Mouse (Mus musculus) neural tube, embryonic 12.5 days (tissue): ENCODE results near the gene Ltbp1. TPM values are rescaled to one million over a fixed set of nuclear protein-coding genes. Genes with fewer than 3 reads are reported as not detected.
A peak's percentile ranks its signal among the peaks of the same experiment; 100 is the strongest.

Experiments
- ATAC-seq: fragments of 200-750 bp; cut with Nextera tagmentation; 2 replicates; pipeline ENCODE4 v1.8.0; 2017; ENCODE audit warnings: low read depth, mild to moderate bottlenecking, moderate TSS enrichment, moderate library complexity; ENCODE audit not compliant: low FRiP score
- H3K27ac ChIP-seq: fragments of 300-500 bp; sonication (generic); 2 replicates; pipeline ENCODE4 v1.5.1; 2016
- H3K27me3 ChIP-seq: fragments of 300-500 bp; sonication (generic); replicated peaks from 2 replicates; pipeline ENCODE4 v1.6.1; 2016; ENCODE audit warnings: mild to moderate bottlenecking
- H3K36me3 ChIP-seq: fragments of 300-500 bp; sonication (generic); 2 replicates; pipeline ENCODE4 v1.6.1; 2016; ENCODE audit warnings: mild to moderate bottlenecking
- H3K4me1 ChIP-seq: fragments of 300-500 bp; sonication (generic); 2 replicates; pipeline ENCODE4 v1.6.1; 2016
- H3K4me2 ChIP-seq: fragments of 300-500 bp; sonication (generic); replicated peaks from 2 replicates; pipeline ENCODE4 v1.6.1; 2016; ENCODE audit warnings: mild to moderate bottlenecking
- H3K4me3 ChIP-seq: fragments of 300-500 bp; sonication (generic); 2 replicates; pipeline ENCODE4 v1.5.1; 2016
- H3K9ac ChIP-seq: fragments of 300-500 bp; sonication (generic); 2 replicates; pipeline ENCODE4 v1.6.1; 2016; ENCODE audit warnings: mild to moderate bottlenecking
- H3K9me3 ChIP-seq: fragments of 300-500 bp; sonication (generic); 2 replicates; pipeline ENCODE4 v1.6.1; 2016; ENCODE audit warnings: mild to moderate bottlenecking
- WGBS: fragments of 180-500 bp; shearing (Covaris S2); methylation state at CpG from one replicate; pipeline ENCODE4 v1.1.7; 2016; 5-methylcytosine and 5-hydroxymethylcytosine counted together
- polyA plus RNA-seq: library from polyadenylated mRNA; unstranded; fragments of >200 nt; fragmentation: Nextera tagmentation; extraction: Ambion mirVana; gene quantifications from 2 replicates; pipeline ENCODE4 v1.2.1, GENCODE M21; 2016

Ltbp1 gene
- polyA plus RNA-seq, result 7.2 and 7.3 TPM in 2 replicates

- H3K9ac ChIP-seq, result peak within 1 kb of the TSS; percentile 75
- 1% methylated on average over 27 of the region's 27 CpGs for WGBS
- H3K9me3 ChIP-seq, result no peaks in the 10 kb centered on the region
- ATAC-seq, result peak; percentile 78
- no peaks in the 10 kb centered on the region for H3K36me3 ChIP-seq
- H3K4me2 ChIP-seq, result peak within 1 kb of the TSS; percentile 99
- H3K27ac ChIP-seq, result peak within 1 kb of the TSS; percentile 20; the same call in 1 of the 2 replicates
- H3K4me3 ChIP-seq, result peak within 1 kb of the TSS; percentile 60
- H3K4me1 ChIP-seq, result peaks cover 10% of the 10 kb centered on the region
- 0 out of 2 replicates have a peak, but pooled peaks cover 3% of the 10 kb centered on the region for H3K27me3 ChIP-seq
These were observed at the start of gene Ltbp1 for GRCm38 (mm10) chr17:75005281-75005684. Gene Ltbp1, plus strand, starts transcription at chr17:75005568.

- 32% methylated on average over 6 of the region's 6 CpGs for WGBS
- H3K4me2 ChIP-seq, result no peak overlapping the region
- H3K27ac ChIP-seq, result no peak overlapping the region
- no peak overlapping the region for H3K4me3 ChIP-seq
- no peaks in the 10 kb centered on the region for H3K36me3 ChIP-seq
- peaks cover 4% of the 10 kb centered on the region for H3K4me1 ChIP-seq
- H3K27me3 ChIP-seq, result no peaks in the 10 kb centered on the region
- ATAC-seq, result no peak
- H3K9ac ChIP-seq, result no peak overlapping the region
- no peaks in the 10 kb centered on the region for H3K9me3 ChIP-seq
These were observed 45.7 kb upstream of the Ltbp1 start for GRCm38 (mm10) chr17:74959481-74960245.

DNA sequence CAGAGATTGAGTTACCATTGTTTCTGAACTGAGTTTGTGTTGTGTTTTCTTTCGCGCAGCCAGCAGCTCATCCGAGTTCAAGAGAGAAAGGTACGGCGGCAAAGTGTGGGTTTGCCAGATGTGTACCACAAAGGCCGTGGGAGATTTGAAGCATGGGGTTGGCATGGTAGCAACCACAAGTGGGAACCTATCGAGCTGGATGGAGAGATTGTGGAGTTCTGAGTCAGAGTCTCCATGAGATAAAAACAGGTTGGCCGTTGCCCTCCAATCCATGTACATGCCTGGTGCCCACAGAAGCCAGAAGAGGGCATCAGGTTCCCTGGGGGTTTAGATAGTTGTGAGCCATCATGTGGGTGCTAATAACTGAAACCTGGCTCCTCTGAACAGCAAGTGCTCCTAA lies 42.1 kb upstream of the Ltbp1 start:
- no peak overlapping the region for H3K4me3 ChIP-seq
- no peak overlapping the region for H3K27ac ChIP-seq
- 94% methylated on average over 8 of the region's 8 CpGs for WGBS
- H3K36me3 ChIP-seq, result no peaks in the 10 kb centered on the region
- no peak for ATAC-seq
- no peak overlapping the region for H3K9ac ChIP-seq
- H3K27me3 ChIP-seq, result no peaks in the 10 kb centered on the region
- H3K9me3 ChIP-seq, result no peaks in the 10 kb centered on the region
- H3K4me1 ChIP-seq, result peaks cover 4% of the 10 kb centered on the region
- H3K4me2 ChIP-seq, result no peak overlapping the region

GRCm38 (mm10) chr17:74963861-74964260 lies 41.5 kb upstream of the Ltbp1 start:
- Histone ChIP-seq H3K9me3 (no peaks in the 10 kb centered on the region), H3K4me1 (peaks cover 6% of the 10 kb centered on the region), H3K36me3 (no peaks in the 10 kb centered on the region), H3K4me3 (no peak overlapping the region), H3K27ac (no peak overlapping the region), H3K9ac (no peak overlapping the region), H3K27me3 (no peaks in the 10 kb centered on the region), H3K4me2 (no peak overlapping the region)
- no peak for ATAC-seq
- 85% methylated on average over 3 of the region's 3 CpGs for WGBS

- no peak overlapping the region for H3K27ac ChIP-seq
- no peak for ATAC-seq
These were observed 38.0 kb upstream of the Ltbp1 start for GRCm38 (mm10) chr17:74967298-74967848.

DNA sequence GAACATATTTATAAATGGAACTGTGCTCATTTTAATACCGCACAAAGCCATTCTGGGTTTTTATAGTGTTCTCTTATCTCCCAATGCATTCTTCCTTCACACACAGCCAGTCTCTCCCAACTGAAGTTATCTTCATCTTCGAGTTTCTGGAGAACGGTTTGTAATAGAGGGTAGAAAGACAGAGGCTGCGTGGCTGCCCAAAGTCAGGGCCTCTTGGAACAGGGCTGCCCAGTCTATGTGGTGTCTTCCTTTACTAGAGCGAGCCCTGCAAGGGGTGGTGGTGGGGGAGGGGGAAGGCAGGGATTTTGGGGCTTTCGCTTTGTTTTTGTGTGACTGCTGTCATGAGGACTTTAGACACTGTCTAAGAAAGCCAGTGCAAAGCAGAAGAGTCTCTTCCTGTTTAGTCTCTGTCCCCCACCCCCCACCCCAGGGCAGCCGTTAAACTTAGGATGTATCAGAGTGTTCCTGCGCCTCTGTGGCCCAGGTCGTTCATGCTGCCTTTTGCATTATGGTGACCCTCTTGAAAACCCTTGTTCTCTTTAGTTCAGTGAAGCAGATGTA lies 37.1 kb upstream of the Ltbp1 start:
- 58% methylated on average over 9 of the region's 9 CpGs for WGBS
- no peak for ATAC-seq

More at GRCm38 (mm10) chr17:74967298-74967848, 38.0 kb upstream of the Ltbp1 start:
- no peak overlapping the region for H3K4me2 ChIP-seq
- H3K9me3 ChIP-seq, result no peaks in the 10 kb centered on the region
- H3K9ac ChIP-seq, result no peak overlapping the region
- 12% methylated on average over 7 of the region's 7 CpGs for WGBS
- H3K27me3 ChIP-seq, result no peaks in the 10 kb centered on the region
- H3K4me1 ChIP-seq, result peaks cover 4% of the 10 kb centered on the region; the same call in 1 of the 2 replicates
- H3K4me3 ChIP-seq, result no peak overlapping the region
- no peaks in the 10 kb centered on the region for H3K36me3 ChIP-seq

DNA sequence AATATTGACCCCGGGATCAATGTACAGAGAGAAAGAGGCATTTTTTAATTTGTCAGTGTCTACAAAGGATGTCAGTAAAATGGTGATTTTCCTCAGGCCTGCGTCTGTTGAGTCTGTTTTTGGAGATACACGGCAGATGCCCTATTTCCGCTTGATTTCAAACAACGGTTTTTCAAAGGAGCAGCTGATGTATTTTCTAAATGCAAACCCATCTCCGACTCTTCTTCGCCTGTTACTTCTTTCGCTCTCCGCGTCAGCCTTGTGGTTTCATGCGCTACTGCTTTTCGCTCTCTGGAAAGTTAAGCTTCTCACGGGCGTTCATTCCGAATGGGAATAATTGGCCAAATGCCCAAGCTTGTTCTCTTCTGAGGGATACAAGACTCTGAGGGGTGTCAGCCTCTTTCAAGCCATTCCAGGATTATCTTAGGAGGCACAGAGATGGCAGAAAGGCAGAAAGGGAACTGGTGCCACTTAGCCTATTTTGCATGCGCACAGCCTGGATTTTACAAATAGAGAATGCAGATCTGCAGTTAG lies 36.6 kb upstream of the Ltbp1 start:
- Histone ChIP-seq H3K4me2 (no peak overlapping the region), H3K4me1 (peaks cover 4% of the 10 kb centered on the region; the same call in 1 of the 2 replicates), H3K36me3 (no peaks in the 10 kb centered on the region), H3K4me3 (no peak overlapping the region), H3K9ac (no peak overlapping the region), H3K27ac (no peak overlapping the region), H3K27me3 (no peaks in the 10 kb centered on the region), H3K9me3 (no peaks in the 10 kb centered on the region)
- no peak for ATAC-seq
- WGBS, result 66% methylated on average over 16 of the region's 16 CpGs

More for the DNA sequence above, 37.1 kb upstream of the Ltbp1 start:
- Histone ChIP-seq H3K27ac (no peak overlapping the region), H3K9ac (no peak overlapping the region), H3K9me3 (no peaks in the 10 kb centered on the region), H3K4me1 (peaks cover 4% of the 10 kb centered on the region; the same call in 1 of the 2 replicates), H3K4me2 (no peak overlapping the region; the same call in 1 of the 2 replicates), H3K4me3 (no peak overlapping the region), H3K36me3 (no peaks in the 10 kb centered on the region), H3K27me3 (no peaks in the 10 kb centered on the region)

DNA sequence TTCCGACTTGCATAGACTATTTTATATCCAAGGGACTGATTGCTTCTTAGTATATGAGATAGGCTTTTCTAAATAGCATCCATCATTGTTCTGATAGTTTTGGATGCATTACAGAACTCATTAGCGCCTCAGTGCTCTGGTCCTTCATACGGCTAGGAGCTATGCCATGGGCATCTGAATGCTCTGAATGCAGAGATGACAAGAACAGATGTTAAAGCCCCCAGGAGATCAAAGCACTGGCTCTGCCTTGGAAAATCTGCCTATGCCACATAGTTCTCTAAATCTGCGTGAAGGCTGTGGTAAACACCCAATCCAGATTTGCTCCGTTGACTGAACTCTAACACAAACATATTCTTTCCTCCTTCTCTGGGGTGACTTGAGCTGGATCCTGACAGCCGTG lies 30.2 kb upstream of the Ltbp1 start:
- WGBS, result 66% methylated on average over 6 of the region's 6 CpGs
- H3K4me2 ChIP-seq, result no peak overlapping the region
- no peak overlapping the region for H3K27ac ChIP-seq
- ATAC-seq, result no peak
- no peaks in the 10 kb centered on the region for H3K9me3 ChIP-seq
- no peaks in the 10 kb centered on the region for H3K27me3 ChIP-seq
- H3K36me3 ChIP-seq, result no peaks in the 10 kb centered on the region
- H3K4me3 ChIP-seq, result no peak overlapping the region
- H3K9ac ChIP-seq, result no peak overlapping the region
- H3K4me1 ChIP-seq, result 0 out of 2 replicates have a peak, but pooled peaks cover 3% of the 10 kb centered on the region

DNA sequence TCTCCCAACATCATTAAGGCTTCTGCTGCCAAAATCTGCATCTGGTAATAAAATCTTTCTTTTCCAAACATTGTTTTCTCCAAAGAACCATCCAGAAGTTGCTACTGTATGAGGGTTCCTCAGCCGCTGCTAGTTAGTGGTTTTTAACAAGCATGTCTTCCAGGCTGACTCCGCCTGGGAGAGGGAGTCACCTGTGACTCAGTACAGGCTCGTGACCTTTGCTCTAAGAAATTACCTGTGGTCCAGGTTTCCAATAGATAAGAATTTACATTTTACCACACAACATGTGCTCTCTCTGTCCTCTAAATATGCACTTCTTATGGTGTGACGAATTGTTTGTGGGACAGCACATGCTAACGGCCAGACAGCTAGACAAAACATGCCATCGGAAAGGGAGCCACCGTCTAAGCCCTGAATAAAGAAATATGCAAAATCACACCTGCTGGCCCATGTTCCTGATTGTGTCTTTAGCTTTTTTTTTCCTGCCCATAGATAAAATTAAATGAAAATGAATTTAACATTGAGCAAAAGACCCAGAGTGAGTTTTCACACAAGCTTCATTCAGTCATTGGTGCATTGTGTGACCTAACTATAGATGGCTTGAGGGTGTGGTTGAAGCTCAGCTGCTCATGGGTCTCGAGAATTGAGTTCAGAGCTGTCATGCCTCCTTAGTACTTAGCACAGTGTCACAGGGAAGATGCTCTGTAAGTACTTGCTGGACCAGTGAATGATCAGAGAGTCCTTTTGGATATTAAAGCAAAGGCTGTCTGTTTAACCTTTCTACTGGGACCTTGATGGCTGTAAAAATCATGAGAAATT lies 29.0 kb upstream of the Ltbp1 start:
- H3K27me3 ChIP-seq, result no peaks in the 10 kb centered on the region
- no peak overlapping the region for H3K4me2 ChIP-seq
- H3K9me3 ChIP-seq, result no peaks in the 10 kb centered on the region
- H3K36me3 ChIP-seq, result no peaks in the 10 kb centered on the region
- ATAC-seq, result no peak
- H3K4me1 ChIP-seq, result 0 out of 2 replicates have a peak, but pooled peaks cover 3% of the 10 kb centered on the region
- H3K9ac ChIP-seq, result no peak overlapping the region
- H3K4me3 ChIP-seq, result no peak overlapping the region
- no peak overlapping the region for H3K27ac ChIP-seq
- 68% methylated on average over 8 of the region's 8 CpGs for WGBS

DNA sequence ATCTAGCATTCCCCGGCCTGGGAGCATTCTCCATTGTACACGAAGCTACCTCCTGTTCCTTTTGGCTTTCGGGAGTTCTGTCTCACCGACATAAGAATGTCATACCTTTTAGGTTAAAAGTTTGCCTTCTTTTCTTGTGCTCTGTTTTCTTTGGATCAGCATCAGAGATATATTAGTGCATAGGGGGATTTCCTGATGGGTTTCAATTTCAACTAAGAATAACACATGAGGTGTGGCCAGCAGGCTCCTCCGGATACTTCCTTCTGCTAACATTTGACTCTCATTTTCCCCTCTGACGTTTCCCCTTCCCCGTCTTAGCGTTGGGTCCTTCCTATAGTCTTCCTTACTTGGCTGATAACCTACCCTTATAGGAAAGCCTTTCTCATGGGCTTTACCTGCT lies 25.6 kb upstream of the Ltbp1 start:
- no peaks in the 10 kb centered on the region for H3K36me3 ChIP-seq
- H3K4me2 ChIP-seq, result no peak overlapping the region
- H3K4me3 ChIP-seq, result no peak overlapping the region
- no peak overlapping the region for H3K27ac ChIP-seq
- WGBS, result 87% methylated on average over 8 of the region's 8 CpGs
- H3K9ac ChIP-seq, result no peak overlapping the region
- ATAC-seq, result no peak
- H3K4me1 ChIP-seq, result 0 out of 2 replicates have a peak, but pooled peaks cover 3% of the 10 kb centered on the region
- H3K9me3 ChIP-seq, result no peaks in the 10 kb centered on the region
- H3K27me3 ChIP-seq, result no peaks in the 10 kb centered on the region

DNA sequence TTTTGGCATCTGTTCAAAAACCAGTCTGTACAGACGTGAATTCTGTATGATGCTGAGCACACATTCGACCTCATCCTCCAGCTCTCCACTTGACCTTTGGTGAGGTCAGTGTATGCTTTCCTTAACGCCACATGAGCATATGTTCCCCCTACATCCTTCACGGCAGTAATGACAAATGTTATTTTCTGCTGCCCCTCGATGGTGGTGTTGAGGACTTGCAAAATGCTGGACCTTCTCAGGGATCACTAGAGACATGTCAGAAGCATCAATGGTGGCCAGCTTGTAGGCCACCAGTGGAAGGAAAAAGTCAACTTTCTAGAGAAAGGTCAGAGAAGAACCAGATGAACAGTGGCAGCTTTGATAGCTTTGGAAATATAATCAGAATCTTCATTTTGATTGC lies 23.7 kb upstream of the Ltbp1 start:
- ATAC-seq, result no peak
- Histone ChIP-seq H3K4me2 (no peak overlapping the region), H3K27ac (no peak overlapping the region), H3K4me3 (no peak overlapping the region), H3K36me3 (no peaks in the 10 kb centered on the region), H3K27me3 (no peaks in the 10 kb centered on the region), H3K4me1 (no peaks in the 10 kb centered on the region), H3K9me3 (no peaks in the 10 kb centered on the region), H3K9ac (no peak overlapping the region)
- WGBS, result 74% methylated on average over 5 of the region's 5 CpGs
